Mouse (Mus musculus): Measurements from ENCODE around the gene Tmem182. TPM values are rescaled to one million over a fixed set of nuclear protein-coding genes. Genes with fewer than 3 reads are reported as not detected.

Tmem182 gene
- not detected for polyA plus RNA-seq (2017; shearing (Covaris generic))

GRCm38 (mm10) chr1:40805351-40805750, at the start of gene Tmem182:
Gene Tmem182, plus strand, starts transcription at chr1:40805601.

GRCm38 (mm10) chr1:40790324-40791141, 14.9 kb upstream of the Tmem182 start, which contains the start of gene Mfsd9:
Gene Mfsd9, minus strand, starts transcription at chr1:40790687.

Other genes with a start within 250 kb of the Tmem182 start
- not detected for gene Slc9a4, start 225.5 kb upstream of the Tmem182 start, polyA plus RNA-seq (2017; shearing (Covaris generic))
- not detected for gene Slc9a2, start 125.0 kb upstream of the Tmem182 start, polyA plus RNA-seq (2017; shearing (Covaris generic))
- gene Mfsd9, start 14.9 kb upstream of the Tmem182 start, polyA plus RNA-seq (2017; shearing (Covaris generic)), result 3.0 TPM

Data from activated CD4-positive, CD25-positive, alpha-beta regulatory T cell, adult 9 weeks (primary cell).